Mouse (Mus musculus): ENCODE measurements at regions not wholly inside any gene's neighbourhood (a gene's known extent, or its start where the extent isn't known, plus 50 kb on each side); places are given as distances from the start of the nearest gene placed in this dataset.

DNA sequence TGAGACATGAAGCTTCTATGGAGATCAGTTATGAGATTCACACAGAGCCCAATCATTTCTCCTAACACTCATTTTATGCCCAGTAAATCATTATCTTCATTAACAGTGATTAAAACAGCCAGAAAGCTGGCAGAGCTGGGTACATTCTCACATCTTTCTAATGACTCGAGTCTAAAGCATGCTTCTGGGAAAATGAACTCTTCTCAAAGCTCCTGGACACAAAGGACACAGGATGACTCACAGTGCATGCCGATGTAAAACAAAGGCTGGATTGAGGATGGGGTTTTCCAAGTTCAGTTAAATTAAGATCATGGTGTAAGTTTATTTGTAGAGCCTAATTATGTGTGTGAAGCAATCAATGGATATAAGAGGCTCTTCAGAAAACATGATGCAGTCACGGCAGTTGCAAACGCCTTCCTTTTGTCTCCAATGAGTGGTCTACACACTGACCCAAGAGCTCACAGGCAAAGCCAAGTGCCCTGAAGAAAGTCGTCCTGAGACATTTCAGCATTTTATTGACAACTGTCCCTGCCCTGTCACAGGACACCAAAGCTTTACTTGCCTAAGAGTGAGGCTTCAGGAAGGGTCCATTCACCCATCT lies 1390.7 kb downstream of the Defb40 start:
- no peak for DNase-seq (ENCODE audit: low spot score)
- Histone ChIP-seq H3K36me3 (ENCODE audit: control insufficient read depth, insufficient read depth, low read length) (no peaks in the 10 kb centered on the region), H3K9ac (ENCODE audit: low read depth, low read length) (no peak overlapping the region), H3K4me1 (replicated peaks; ENCODE audit: control insufficient read depth, insufficient read depth, low read length) (no peaks in the 10 kb centered on the region), H3K4me2 (no peak overlapping the region), H3K27ac (ENCODE audit: low read depth, low read length) (no peak overlapping the region), H3K9me3 (ENCODE audit: control insufficient read depth, low read length) (no peaks in the 10 kb centered on the region), H3K4me3 (ENCODE audit: low read depth, low read length) (no peak overlapping the region), H3K27me3 (replicated peaks; ENCODE audit: control insufficient read depth, insufficient read depth, low read length) (no peaks in the 10 kb centered on the region)
- WGBS, result 72% methylated on average over 5 of the region's 5 CpGs
- no peak for ATAC-seq (replicated peaks; ENCODE audit: low FRiP score)

All from liver, embryonic 11.5 days (tissue).